Mouse (Mus musculus) heart, embryonic 13.5 days (tissue): ENCODE results near the gene Brpf1. TPM values are rescaled to one million over a fixed set of nuclear protein-coding genes. Genes with fewer than 3 reads are reported as not detected.
A peak's percentile ranks its signal among the peaks of the same experiment; 100 is the strongest.

Source experiments
- ATAC-seq: fragments of 200-750 bp; cut with Nextera tagmentation; 2 replicates; pipeline ENCODE4 v1.8.0; 2017; ENCODE audit warnings: moderate TSS enrichment; ENCODE audit not compliant: insufficient number of reproducible peaks, low FRiP score, low TSS enrichment; ENCODE audit errors: extremely low read depth
- H3K27ac ChIP-seq: fragments of 300-500 bp; sonication (generic); replicated peaks from 2 replicates; pipeline ENCODE4 v1.5.1; 2015; ENCODE audit warnings: moderate library complexity, mild to moderate bottlenecking, inconsistent platforms
- H3K27me3 ChIP-seq: fragments of 300-500 bp; sonication (generic); replicated peaks from 2 replicates; pipeline ENCODE4 v1.6.1; 2015; ENCODE audit warnings: mild to moderate bottlenecking, inconsistent platforms
- H3K36me3 ChIP-seq: fragments of 300-500 bp; sonication (generic); 2 replicates; pipeline ENCODE4 v1.6.1; 2015; ENCODE audit warnings: mild to moderate bottlenecking, inconsistent platforms
- H3K4me1 ChIP-seq: fragments of 300-500 bp; sonication (generic); 2 replicates; pipeline ENCODE4 v1.6.1; 2015; ENCODE audit warnings: inconsistent platforms
- H3K4me2 ChIP-seq: fragments of 300-500 bp; sonication (generic); 2 replicates; pipeline ENCODE4 v1.6.1; 2015; ENCODE audit warnings: inconsistent platforms, mild to moderate bottlenecking, moderate library complexity
- H3K4me3 ChIP-seq: fragments of 300-500 bp; sonication (generic); 2 replicates; pipeline ENCODE4 v1.5.1; 2015; ENCODE audit warnings: moderate library complexity, mild to moderate bottlenecking, inconsistent platforms
- H3K9ac ChIP-seq: fragments of 300-500 bp; sonication (generic); 2 replicates; pipeline ENCODE4 v1.6.1; 2015; ENCODE audit warnings: inconsistent platforms, mild to moderate bottlenecking, moderate library complexity
- H3K9me3 ChIP-seq: fragments of 300-500 bp; sonication (generic); 2 replicates; pipeline ENCODE4 v1.6.1; 2016; ENCODE audit warnings: inconsistent platforms
- WGBS: fragments of 180-500 bp; shearing (Covaris S2); methylation state at CpG from one replicate; pipeline ENCODE4 v1.1.7; 2015; ENCODE audit warnings: mixed read lengths; 5-methylcytosine and 5-hydroxymethylcytosine counted together
- polyA plus RNA-seq: library from polyadenylated mRNA; unstranded; fragments of >200 nt; fragmentation: Nextera tagmentation; extraction: Ambion mirVana; gene quantifications from 2 replicates; pipeline ENCODE4 v1.2.1, GENCODE M21; 2015

The Brpf1 gene
- polyA plus RNA-seq, 1 experiment from 2014 or later = 11.6 TPM

- H3K4me2 ChIP-seq = no peak overlapping the region
- H3K36me3 ChIP-seq = peaks cover 83% of the 10 kb centered on the region
- H3K9me3 ChIP-seq = no peaks in the 10 kb centered on the region
- H3K9ac ChIP-seq = peak overlapping the region; percentile 40; the same call in 1 of the 2 replicates
- H3K4me3 ChIP-seq = no peak overlapping the region
- ATAC-seq = no peak
- H3K4me1 ChIP-seq = peaks cover 43% of the 10 kb centered on the region
- H3K27ac ChIP-seq = peak overlapping the region; percentile 56
- H3K27me3 ChIP-seq = no peaks in the 10 kb centered on the region
- WGBS = 46% methylated on average over 8 of the region's 8 CpGs
Measured at GRCm38 (mm10) chr6:113336852-113337620, 30.1 kb downstream of the Brpf1 start.

DNA sequence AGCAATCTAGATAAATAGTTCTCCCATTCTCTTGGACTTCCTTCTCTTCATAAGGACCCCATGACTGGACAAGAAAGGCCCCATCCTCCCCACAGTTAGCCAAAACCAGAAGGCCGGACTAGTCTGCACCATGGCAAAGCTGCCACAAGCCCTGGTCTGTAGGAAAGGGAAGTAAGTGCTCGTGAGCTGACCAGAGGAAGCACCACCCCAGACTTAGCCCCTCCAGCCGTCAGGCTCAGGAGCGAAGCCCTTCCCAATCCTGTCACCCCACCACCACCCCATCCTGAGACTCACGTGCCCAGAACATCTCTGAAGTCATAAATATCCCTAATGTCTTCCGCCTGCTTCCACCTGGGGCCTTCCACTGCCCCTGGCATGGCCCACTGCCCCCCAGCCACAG is 34.6 kb downstream of the Brpf1 start:
- Histone ChIP-seq H3K27ac (peak overlapping the region; percentile 54), H3K9ac (peak overlapping the region; percentile 92)
- 72% methylated on average over 6 of the region's 6 CpGs for WGBS

GRCm38 (mm10) chr6:113342297-113342696 is 35.4 kb downstream of the Brpf1 start:
- WGBS = 18% methylated on average over 4 of the region's 7 CpGs
- H3K4me3 ChIP-seq = peak overlapping the region; percentile 71
- H3K27ac ChIP-seq = peak overlapping the region; percentile 70
- peak overlapping the region; percentile 92 for H3K9ac ChIP-seq
- no peak for ATAC-seq
- no peaks in the 10 kb centered on the region for H3K9me3 ChIP-seq
- H3K4me2 ChIP-seq = peak overlapping the region; percentile 82
- H3K4me1 ChIP-seq = peaks cover 47% of the 10 kb centered on the region
- H3K27me3 ChIP-seq = no peaks in the 10 kb centered on the region
- H3K36me3 ChIP-seq = peaks cover 40% of the 10 kb centered on the region

More for the DNA sequence above, 34.6 kb downstream of the Brpf1 start:
- no peak for ATAC-seq
- Histone ChIP-seq H3K9me3 (no peaks in the 10 kb centered on the region), H3K4me2 (peak overlapping the region; percentile 82), H3K4me1 (peaks cover 52% of the 10 kb centered on the region), H3K36me3 (peaks cover 45% of the 10 kb centered on the region), H3K27me3 (no peaks in the 10 kb centered on the region), H3K4me3 (peak overlapping the region; percentile 21; the same call in 1 of the 2 replicates)

DNA sequence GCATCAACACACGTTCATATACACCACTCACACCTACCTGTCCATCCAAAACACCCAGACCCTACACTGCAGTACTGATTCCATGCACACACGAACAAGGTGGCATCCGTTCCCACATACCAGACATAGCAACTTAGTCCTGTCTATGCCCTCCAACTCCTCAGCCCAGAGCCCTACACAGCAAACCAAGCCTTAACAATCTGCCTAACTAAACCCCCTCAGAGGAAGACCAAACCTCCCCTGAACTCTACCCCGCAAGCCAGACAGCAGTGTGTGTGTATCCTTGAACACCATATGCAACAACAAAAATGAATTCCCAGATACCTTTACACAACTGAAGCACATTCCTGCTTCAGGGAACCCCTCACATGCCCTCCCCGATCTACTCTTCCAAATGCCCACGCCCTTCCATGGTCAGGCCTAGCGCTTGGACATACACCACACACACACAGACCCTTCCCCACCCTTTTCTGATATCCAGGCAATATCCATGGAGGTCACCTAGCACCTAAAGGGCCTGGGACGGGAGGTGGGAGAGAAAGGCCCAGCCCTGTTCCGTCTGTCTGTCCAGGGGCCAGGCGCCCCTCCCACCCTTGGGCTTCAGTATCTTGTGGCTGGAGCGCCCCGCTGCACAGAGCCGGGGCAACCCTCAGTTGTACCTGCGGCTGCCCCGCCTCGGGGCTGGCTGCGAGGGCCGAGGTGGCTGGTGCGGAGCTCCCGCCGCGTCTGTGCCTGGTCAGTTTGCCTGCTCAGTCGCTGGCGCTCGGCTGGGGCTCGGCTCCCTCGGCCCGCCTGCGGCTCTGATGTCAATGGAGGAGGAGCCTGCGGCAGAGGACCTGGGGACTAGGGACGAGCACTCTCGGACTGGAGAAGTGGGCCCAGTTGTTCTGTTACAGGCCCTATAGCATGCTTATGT is 36.5 kb downstream of the Brpf1 start, which contains the start of gene Camk1:
Gene Camk1 (minus strand): TSS at position 808 of the 916 bp plus-strand sequence.
- Histone ChIP-seq H3K4me1 (peaks cover 41% of the 10 kb centered on the region), H3K4me2 (peak within 1 kb of the TSS; percentile 82), H3K27ac (peak within 1 kb of the TSS; percentile 70), H3K4me3 (peak within 1 kb of the TSS; percentile 71), H3K9ac (peak within 1 kb of the TSS; percentile 92), H3K27me3 (no peaks in the 10 kb centered on the region), H3K36me3 (peaks cover 29% of the 10 kb centered on the region), H3K9me3 (no peaks in the 10 kb centered on the region)
- ATAC-seq = peak; percentile 61; the same call in 1 of the 2 replicates
- WGBS = 11% methylated on average over 32 of the region's 32 CpGs

GRCm38 (mm10) chr6:113344321-113344720 is 37.4 kb downstream of the Brpf1 start:
- Histone ChIP-seq H3K9me3 (no peaks in the 10 kb centered on the region), H3K27ac (peak overlapping the region; percentile 70), H3K4me1 (peaks cover 41% of the 10 kb centered on the region), H3K4me2 (peak overlapping the region; percentile 82), H3K36me3 (peaks cover 20% of the 10 kb centered on the region), H3K4me3 (peak overlapping the region; percentile 71; the same call in 1 of the 2 replicates), H3K27me3 (no peaks in the 10 kb centered on the region), H3K9ac (peak overlapping the region; percentile 92)
- WGBS = 40% methylated on average over 2 of the region's 2 CpGs
- no peak for ATAC-seq

GRCm38 (mm10) chr6:113346897-113347296 is 40.0 kb downstream of the Brpf1 start:
- no peak overlapping the region for H3K27ac ChIP-seq
- 72% methylated on average over 4 of the region's 4 CpGs for WGBS
- no peak overlapping the region for H3K4me2 ChIP-seq
- H3K9me3 ChIP-seq = no peaks in the 10 kb centered on the region
- peaks cover 27% of the 10 kb centered on the region for H3K4me1 ChIP-seq
- no peaks in the 10 kb centered on the region for H3K27me3 ChIP-seq
- H3K36me3 ChIP-seq = no peaks in the 10 kb centered on the region
- H3K9ac ChIP-seq = no peak overlapping the region
- ATAC-seq = no peak
- H3K4me3 ChIP-seq = no peak overlapping the region

- Histone ChIP-seq H3K36me3 (no peaks in the 10 kb centered on the region), H3K4me3 (no peak overlapping the region), H3K9me3 (no peaks in the 10 kb centered on the region), H3K4me2 (no peak overlapping the region), H3K27ac (no peak overlapping the region), H3K4me1 (0 out of 2 replicates have a peak, but pooled peaks cover 2% of the 10 kb centered on the region), H3K9ac (no peak overlapping the region), H3K27me3 (no peaks in the 10 kb centered on the region)
- ATAC-seq = no peak
Measured at GRCm38 (mm10) chr6:113350538-113350937, 43.6 kb downstream of the Brpf1 start.

DNA sequence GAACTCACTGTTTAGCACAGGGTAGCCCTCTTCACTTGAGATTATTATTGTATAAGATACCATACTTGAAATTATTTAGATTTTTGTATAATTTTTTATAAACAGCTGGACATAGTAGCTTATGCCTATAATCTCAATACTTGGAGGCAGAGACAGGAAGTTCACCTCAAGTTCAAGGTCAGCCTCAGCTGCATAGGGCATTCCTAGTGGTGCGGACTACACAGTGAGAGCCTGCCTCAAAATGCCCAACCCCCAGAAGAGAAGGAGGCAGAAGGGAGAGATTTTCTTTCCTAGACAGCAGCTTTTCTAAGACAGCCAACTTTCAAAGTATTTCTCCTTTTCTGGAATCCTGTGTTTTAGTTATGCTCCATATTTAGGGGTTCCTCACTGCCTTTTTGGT is 44.2 kb downstream of the Brpf1 start:
- Histone ChIP-seq H3K4me2 (no peak overlapping the region), H3K9me3 (no peaks in the 10 kb centered on the region), H3K4me3 (no peak overlapping the region), H3K27me3 (no peaks in the 10 kb centered on the region), H3K9ac (no peak overlapping the region), H3K4me1 (0 out of 2 replicates have a peak, but pooled peaks cover 2% of the 10 kb centered on the region), H3K27ac (no peak overlapping the region), H3K36me3 (no peaks in the 10 kb centered on the region)
- 65% methylated on average over 1 of the region's 1 CpGs for WGBS
- no peak for ATAC-seq

DNA sequence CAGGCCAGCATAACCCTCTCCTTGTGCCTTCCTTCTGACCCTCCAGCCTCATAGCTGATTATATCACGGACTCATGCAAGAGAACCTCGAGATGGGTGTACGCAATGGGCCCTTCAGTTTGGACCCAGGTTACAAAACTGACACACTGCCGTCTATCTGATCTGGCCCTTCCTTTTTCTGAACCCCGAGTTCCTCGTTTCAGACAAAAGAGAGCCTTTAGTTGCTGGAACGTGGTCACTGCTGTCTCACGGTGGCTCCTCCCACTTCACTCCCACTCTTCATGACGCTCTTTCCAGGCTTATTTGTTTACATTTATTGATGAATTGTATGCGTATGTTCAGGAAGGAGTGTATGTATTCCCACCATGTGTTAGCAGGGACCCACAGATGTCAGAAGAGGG is 44.7 kb downstream of the Brpf1 start:
- H3K4me3 ChIP-seq = no peak overlapping the region
- H3K36me3 ChIP-seq = no peaks in the 10 kb centered on the region
- ATAC-seq = no peak
- H3K27ac ChIP-seq = no peak overlapping the region
- no peaks in the 10 kb centered on the region for H3K9me3 ChIP-seq
- no peak overlapping the region for H3K4me2 ChIP-seq
- H3K4me1 ChIP-seq = 0 out of 2 replicates have a peak, but pooled peaks cover 2% of the 10 kb centered on the region
- no peaks in the 10 kb centered on the region for H3K27me3 ChIP-seq
- 58% methylated on average over 10 of the region's 10 CpGs for WGBS
- H3K9ac ChIP-seq = no peak overlapping the region

- H3K27me3 ChIP-seq = no peaks in the 10 kb centered on the region; the same call in 1 of the 2 replicates
- H3K4me2 ChIP-seq = no peak overlapping the region
- 0 out of 2 replicates have a peak, but pooled peaks cover 2% of the 10 kb centered on the region for H3K4me1 ChIP-seq
- H3K27ac ChIP-seq = no peak overlapping the region
- WGBS = 63% methylated on average over 3 of the region's 3 CpGs
- H3K4me3 ChIP-seq = no peak overlapping the region
- no peaks in the 10 kb centered on the region for H3K36me3 ChIP-seq
- no peaks in the 10 kb centered on the region for H3K9me3 ChIP-seq
- no peak overlapping the region for H3K9ac ChIP-seq
- no peak for ATAC-seq
Measured at GRCm38 (mm10) chr6:113352820-113353219, 45.9 kb downstream of the Brpf1 start.

DNA sequence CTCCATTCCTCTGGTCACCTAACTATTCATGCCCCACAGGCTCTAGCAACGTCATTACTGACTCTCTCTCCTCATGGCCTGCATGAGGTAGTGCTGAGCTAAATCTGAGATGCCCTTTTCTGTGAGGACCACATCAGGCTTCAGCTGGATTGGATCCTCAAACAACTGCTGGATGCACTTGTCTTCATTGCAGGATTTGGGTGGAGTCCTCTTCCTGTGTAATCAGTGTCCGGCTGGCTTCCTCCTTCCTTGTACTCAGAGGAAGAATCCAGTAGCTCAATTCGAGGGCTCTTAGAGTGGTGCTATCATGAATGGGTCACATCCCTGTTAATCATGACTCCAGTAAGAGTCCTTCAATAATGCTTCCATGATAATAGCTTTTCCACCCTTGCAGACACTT is 46.8 kb downstream of the Brpf1 start:
- H3K4me2 ChIP-seq = no peak overlapping the region
- 0 out of 2 replicates have a peak, but pooled peaks cover 2% of the 10 kb centered on the region for H3K4me1 ChIP-seq
- 43% methylated on average over 3 of the region's 3 CpGs for WGBS
- H3K27me3 ChIP-seq = no peaks in the 10 kb centered on the region; the same call in 1 of the 2 replicates
- no peak overlapping the region for H3K9ac ChIP-seq
- no peak overlapping the region for H3K27ac ChIP-seq
- H3K4me3 ChIP-seq = no peak overlapping the region
- no peaks in the 10 kb centered on the region for H3K36me3 ChIP-seq
- H3K9me3 ChIP-seq = no peaks in the 10 kb centered on the region
- ATAC-seq = no peak
